Mouse (Mus musculus): ENCODE data around the gene Ppp3cb. TPM values are rescaled to one million over a fixed set of nuclear protein-coding genes. Genes with fewer than 3 reads are reported as not detected.

The Ppp3cb gene
- 151 TPM for polyA plus RNA-seq (2014; fragmentation: Illumina TruSeq; extraction: RNeasy Lipid Tissue Mini Kit (QIAGEN cat#74804); ENCODE audit: low replicate concordance)

GRCm38 (mm10) chr14:20546415-20546814 lies at the start of gene Ppp3cb:
Gene Ppp3cb (minus strand): TSS chr14:20546573.

GRCm38 (mm10) chr14:20496603-20497002 lies 49.8 kb downstream of the Ppp3cb start, which contains the start of gene Mss51:
Gene Mss51 (minus strand): TSS chr14:20496901.

GRCm38 (mm10) chr14:20479291-20480194 lies 66.8 kb downstream of the Ppp3cb start, which contains the start of gene Anxa7:
Gene Anxa7 (minus strand): TSS chr14:20480133.

GRCm38 (mm10) chr14:20451765-20452331 lies 94.5 kb downstream of the Ppp3cb start, which contains the start of gene Cfap70:
Gene Cfap70 (minus strand): TSS chr14:20452226.

Other genes starting within 250 kb of the Ppp3cb start
- gene Ecd, start 198.5 kb downstream of the Ppp3cb start, polyA plus RNA-seq (2014; fragmentation: Illumina TruSeq; extraction: RNeasy Lipid Tissue Mini Kit (QIAGEN cat#74804); ENCODE audit: low replicate concordance): 11.0 TPM
- 32.9 TPM for gene Fam149b, start 198.4 kb downstream of the Ppp3cb start, polyA plus RNA-seq (2014; fragmentation: Illumina TruSeq; extraction: RNeasy Lipid Tissue Mini Kit (QIAGEN cat#74804); ENCODE audit: low replicate concordance)
- gene Dnajc9, start 157.7 kb downstream of the Ppp3cb start, polyA plus RNA-seq (2014; fragmentation: Illumina TruSeq; extraction: RNeasy Lipid Tissue Mini Kit (QIAGEN cat#74804); ENCODE audit: low replicate concordance): 79.3 TPM
- gene Mrps16, start 152.9 kb downstream of the Ppp3cb start, polyA plus RNA-seq (2014; fragmentation: Illumina TruSeq; extraction: RNeasy Lipid Tissue Mini Kit (QIAGEN cat#74804); ENCODE audit: low replicate concordance): 1.4 TPM
- gene Cfap70, start 94.3 kb downstream of the Ppp3cb start, polyA plus RNA-seq (2014; fragmentation: Illumina TruSeq; extraction: RNeasy Lipid Tissue Mini Kit (QIAGEN cat#74804); ENCODE audit: low replicate concordance): not detected
- 78.3 TPM for gene Anxa7, start 66.4 kb downstream of the Ppp3cb start, polyA plus RNA-seq (2014; fragmentation: Illumina TruSeq; extraction: RNeasy Lipid Tissue Mini Kit (QIAGEN cat#74804); ENCODE audit: low replicate concordance)
- gene Mss51, start 49.7 kb downstream of the Ppp3cb start, polyA plus RNA-seq (2014; fragmentation: Illumina TruSeq; extraction: RNeasy Lipid Tissue Mini Kit (QIAGEN cat#74804); ENCODE audit: low replicate concordance): 2.3 TPM
- gene Usp54, start 94.5 kb upstream of the Ppp3cb start, polyA plus RNA-seq (2014; fragmentation: Illumina TruSeq; extraction: RNeasy Lipid Tissue Mini Kit (QIAGEN cat#74804); ENCODE audit: low replicate concordance): 2.2 TPM
- gene Myoz1, start 110.0 kb upstream of the Ppp3cb start, polyA plus RNA-seq (2014; fragmentation: Illumina TruSeq; extraction: RNeasy Lipid Tissue Mini Kit (QIAGEN cat#74804); ENCODE audit: low replicate concordance): not detected
- not detected for gene Synpo2l, start 121.8 kb upstream of the Ppp3cb start, polyA plus RNA-seq (2014; fragmentation: Illumina TruSeq; extraction: RNeasy Lipid Tissue Mini Kit (QIAGEN cat#74804); ENCODE audit: low replicate concordance)
- gene Sec24c, start 127.7 kb upstream of the Ppp3cb start, polyA plus RNA-seq (2014; fragmentation: Illumina TruSeq; extraction: RNeasy Lipid Tissue Mini Kit (QIAGEN cat#74804); ENCODE audit: low replicate concordance): 42.0 TPM
- 12.3 TPM for gene Fut11, start 148.4 kb upstream of the Ppp3cb start, polyA plus RNA-seq (2014; fragmentation: Illumina TruSeq; extraction: RNeasy Lipid Tissue Mini Kit (QIAGEN cat#74804); ENCODE audit: low replicate concordance)
- gene Chchd1, start 156.4 kb upstream of the Ppp3cb start, polyA plus RNA-seq (2014; fragmentation: Illumina TruSeq; extraction: RNeasy Lipid Tissue Mini Kit (QIAGEN cat#74804); ENCODE audit: low replicate concordance): 140 TPM
- 3.4 TPM for gene Zswim8, start 161.0 kb upstream of the Ppp3cb start, polyA plus RNA-seq (2014; fragmentation: Illumina TruSeq; extraction: RNeasy Lipid Tissue Mini Kit (QIAGEN cat#74804); ENCODE audit: low replicate concordance)
- gene Ndst2, start 188.0 kb upstream of the Ppp3cb start, polyA plus RNA-seq (2014; fragmentation: Illumina TruSeq; extraction: RNeasy Lipid Tissue Mini Kit (QIAGEN cat#74804); ENCODE audit: low replicate concordance): 2.9 TPM
- 8.3 TPM for gene Camk2g, start 247.5 kb upstream of the Ppp3cb start, polyA plus RNA-seq (2014; fragmentation: Illumina TruSeq; extraction: RNeasy Lipid Tissue Mini Kit (QIAGEN cat#74804); ENCODE audit: low replicate concordance)

Measured in small intestine, adult 10 weeks (tissue).